Mouse (Mus musculus): ENCODE measurements around the gene Ado.

Gene Ado

GRCm38 (mm10) chr10:67536621-67537141 is 12.1 kb downstream of the Ado start:
- peak; percentile 50 for DNase-seq (ENCODE audit: low spot score)

GRCm38 (mm10) chr10:67535972-67536371 is 12.8 kb downstream of the Ado start:
- peak; percentile 70 for DNase-seq (ENCODE audit: low spot score)

- no peak for DNase-seq (ENCODE audit: low spot score)
Measured at GRCm38 (mm10) chr10:67535256-67535655, 13.5 kb downstream of the Ado start, which contains the start of gene Egr2. TSS of gene Egr2 (plus strand) at chr10:67535475.

GRCm38 (mm10) chr10:67529769-67530168 is 19.0 kb downstream of the Ado start:
- no peak for DNase-seq (ENCODE audit: low spot score)

GRCm38 (mm10) chr10:67526435-67526834 is 22.3 kb downstream of the Ado start:
- DNase-seq (ENCODE audit: low spot score) = no peak

- DNase-seq (ENCODE audit: low spot score) = no peak
Measured at GRCm38 (mm10) chr10:67524694-67525093, 24.1 kb downstream of the Ado start.

- DNase-seq (ENCODE audit: low spot score) = no peak
Measured at GRCm38 (mm10) chr10:67524130-67524529, 24.6 kb downstream of the Ado start.

- DNase-seq (ENCODE audit: low spot score) = no peak
Measured at GRCm38 (mm10) chr10:67518733-67519132, 30.0 kb downstream of the Ado start.

GRCm38 (mm10) chr10:67512871-67513270 is 35.9 kb downstream of the Ado start:
- DNase-seq (ENCODE audit: low spot score) = no peak

GRCm38 (mm10) chr10:67512211-67512610 is 36.5 kb downstream of the Ado start:
- peak; percentile 37 for DNase-seq (ENCODE audit: low spot score)

- no peak for DNase-seq (ENCODE audit: low spot score)
Measured at GRCm38 (mm10) chr10:67505248-67505647, 43.5 kb downstream of the Ado start.

- no peak for DNase-seq (ENCODE audit: low spot score)
Measured at GRCm38 (mm10) chr10:67504046-67504445, 44.7 kb downstream of the Ado start.

- DNase-seq (ENCODE audit: low spot score) = no peak
Measured at GRCm38 (mm10) chr10:67503320-67503995, 45.3 kb downstream of the Ado start.

- DNase-seq (ENCODE audit: low spot score) = no peak
Measured at GRCm38 (mm10) chr10:67497951-67498350, 50.8 kb downstream of the Ado start.

- no peak for DNase-seq (ENCODE audit: low spot score)
Measured at GRCm38 (mm10) chr10:67497144-67497892, 51.4 kb downstream of the Ado start.

Measured in layer of hippocampus, adult 11-12 months (tissue).